Mouse (Mus musculus) neural tube, embryonic 11.5 days (tissue): Measurements from ENCODE around the gene Lrrc3b. TPM values are rescaled to one million over a fixed set of nuclear protein-coding genes. Genes with fewer than 3 reads are reported as not detected.

Source experiments
- ATAC-seq: fragments of 200-750 bp; cut with Nextera tagmentation; 2 replicates; pipeline ENCODE4 v1.8.0; 2017; ENCODE audit warnings: moderate number of reproducible peaks, mild to moderate bottlenecking, moderate TSS enrichment, moderate library complexity; ENCODE audit not compliant: insufficient read depth, low FRiP score, low TSS enrichment
- DNase-seq: peaks from one replicate; pipeline ENCODE4 v3.0.0-alpha.2; 2015; ENCODE audit warnings: low spot score
- H3K27ac ChIP-seq: fragments of 300-500 bp; sonication (generic); 2 replicates; pipeline ENCODE4 v1.5.1; 2014; ENCODE audit warnings: low read depth, mild to moderate bottlenecking, low read length
- H3K27me3 ChIP-seq: fragments of 300-500 bp; sonication (generic); 2 replicates; pipeline ENCODE4 v1.6.1; 2014; ENCODE audit warnings: mild to moderate bottlenecking, low read length, mixed read lengths; ENCODE audit not compliant: control insufficient read depth, insufficient read depth
- H3K36me3 ChIP-seq: fragments of 300-500 bp; sonication (generic); 2 replicates; pipeline ENCODE4 v1.6.1; 2014; ENCODE audit warnings: mild to moderate bottlenecking, low read length, moderate library complexity, mixed read lengths; ENCODE audit not compliant: control insufficient read depth, insufficient read depth
- H3K4me1 ChIP-seq: fragments of 300-500 bp; sonication (generic); 2 replicates; pipeline ENCODE4 v1.6.1; 2014; ENCODE audit warnings: low read length, mixed read lengths; ENCODE audit not compliant: control insufficient read depth, insufficient read depth
- H3K4me2 ChIP-seq: fragments of 300-500 bp; sonication (generic); 2 replicates; pipeline ENCODE4 v1.6.1; 2014; ENCODE audit warnings: low read depth, mild to moderate bottlenecking, moderate library complexity
- H3K4me3 ChIP-seq: fragments of 300-500 bp; sonication (generic); 2 replicates; pipeline ENCODE4 v1.5.1; 2014; ENCODE audit warnings: low read depth, low read length
- H3K9ac ChIP-seq: fragments of 300-500 bp; sonication (generic); 2 replicates; pipeline ENCODE4 v1.6.1; 2014; ENCODE audit warnings: mild to moderate bottlenecking, low read length
- H3K9me3 ChIP-seq: fragments of 300-500 bp; sonication (generic); 2 replicates; pipeline ENCODE4 v1.6.1; 2016; ENCODE audit warnings: low read length; ENCODE audit not compliant: control insufficient read depth
- whole genome bisulfite sequencing: fragments of 180-500 bp; shearing (Covaris S2); extraction: QIAGEN DNeasy Blood & Tissue Kit; methylation state at CpG from one replicate; pipeline ENCODE4 v1.1.7; 2014; 5-methylcytosine and 5-hydroxymethylcytosine counted together
- polyA plus RNA-seq: library from polyadenylated mRNA; unstranded; fragments of >200 nt; fragmentation: Nextera tagmentation; extraction: Ambion mirVana; gene quantifications from 2 replicates; pipeline ENCODE4 v1.2.1, GENCODE M21; 2014

The Lrrc3b gene
- 0.82 and 0.93 TPM in 2 replicates for polyA plus RNA-seq

DNA sequence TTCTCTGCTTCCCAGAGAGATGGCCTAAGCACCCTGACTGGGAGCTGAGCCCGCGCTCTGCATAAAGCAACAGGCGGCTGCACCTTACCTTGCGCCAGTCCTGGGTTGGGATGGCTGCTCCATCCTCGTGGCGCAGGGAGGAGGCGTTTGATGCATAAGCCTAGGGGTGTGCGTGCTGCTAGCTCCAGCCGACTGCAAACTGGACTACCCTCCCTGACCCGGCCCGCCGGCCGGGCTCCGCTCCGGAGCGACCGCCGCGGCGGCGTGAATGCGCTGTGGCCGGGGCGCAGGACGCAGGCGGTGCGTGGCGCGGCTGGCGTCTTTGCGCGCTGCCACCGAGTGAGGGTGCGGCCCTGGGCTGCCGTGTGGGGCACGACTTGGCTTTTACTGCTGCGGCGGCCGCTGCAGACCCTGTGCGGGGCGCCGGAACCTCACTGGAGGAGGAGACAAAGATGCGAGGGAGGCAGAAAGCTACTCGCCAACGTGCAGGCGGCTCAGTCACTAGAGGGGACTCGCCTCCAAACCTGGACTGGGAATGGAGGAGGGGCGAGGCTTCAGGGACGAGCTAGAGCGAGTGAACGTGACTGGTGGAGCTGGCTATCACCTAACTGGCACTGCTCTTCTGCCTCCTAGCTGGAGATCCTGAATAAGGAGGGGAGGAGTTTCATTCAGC lies at the start of gene Lrrc3b:
Gene Lrrc3b (minus strand): TSS at position 503 of the 673 bp plus-strand sequence.
- no peaks in the 10 kb centered on the region for H3K36me3 ChIP-seq
- H3K9ac ChIP-seq, result peak within 1 kb of the TSS; percentile 57
- WGBS, result 0% methylated on average over 44 of the region's 51 CpGs
- DNase-seq (peak; percentile 66), ATAC-seq (peak; percentile 77)
- peak within 1 kb of the TSS; percentile 89 for H3K4me2 ChIP-seq
- no peaks in the 10 kb centered on the region for H3K4me1 ChIP-seq
- H3K27me3 ChIP-seq, result peaks cover 15% of the 10 kb centered on the region
- H3K9me3 ChIP-seq, result no peaks in the 10 kb centered on the region
- peak within 1 kb of the TSS; percentile 51 for H3K4me3 ChIP-seq
- H3K27ac ChIP-seq, result no peak within 1 kb of the TSS

GRCm38 (mm10) chr14:15477668-15478067 lies 38.9 kb upstream of the Lrrc3b start:
- no peaks in the 10 kb centered on the region for H3K36me3 ChIP-seq
- ATAC-seq (no peak), DNase-seq (no peak)
- H3K4me2 ChIP-seq, result no peak overlapping the region
- H3K27ac ChIP-seq, result no peak overlapping the region
- H3K4me3 ChIP-seq, result no peak overlapping the region
- no peaks in the 10 kb centered on the region for H3K27me3 ChIP-seq
- no peaks in the 10 kb centered on the region for H3K9me3 ChIP-seq
- no peak overlapping the region for H3K9ac ChIP-seq
- H3K4me1 ChIP-seq, result no peaks in the 10 kb centered on the region

GRCm38 (mm10) chr14:15438096-15438484 lies 697 bp downstream of the Lrrc3b start:
- Histone ChIP-seq H3K27ac (no peak overlapping the region), H3K4me3 (peak overlapping the region; percentile 51), H3K9me3 (no peaks in the 10 kb centered on the region), H3K27me3 (peaks cover 15% of the 10 kb centered on the region), H3K4me2 (peak overlapping the region; percentile 89), H3K36me3 (no peaks in the 10 kb centered on the region), H3K4me1 (no peaks in the 10 kb centered on the region), H3K9ac (peak overlapping the region; percentile 57; the same call in 1 of the 2 replicates)
- under 1% methylated on average over 11 of the region's 11 CpGs for WGBS
- DNase-seq (peak; percentile 19), ATAC-seq (no peak)

GRCm38 (mm10) chr14:15437501-15437941 lies 1.3 kb downstream of the Lrrc3b start:
- no peaks in the 10 kb centered on the region for H3K9me3 ChIP-seq
- no peak overlapping the region for H3K27ac ChIP-seq
- peak overlapping the region; percentile 51 for H3K4me3 ChIP-seq
- ATAC-seq (no peak), DNase-seq (no peak)
- no peak overlapping the region for H3K9ac ChIP-seq
- H3K36me3 ChIP-seq, result no peaks in the 10 kb centered on the region
- 4% methylated on average over 15 of the region's 15 CpGs for WGBS
- H3K4me1 ChIP-seq, result no peaks in the 10 kb centered on the region
- peaks cover 15% of the 10 kb centered on the region for H3K27me3 ChIP-seq
- peak overlapping the region; percentile 89 for H3K4me2 ChIP-seq

- no peak overlapping the region for H3K4me2 ChIP-seq
- no peak overlapping the region for H3K4me3 ChIP-seq
- ATAC-seq (no peak), DNase-seq (no peak)
- peaks cover 15% of the 10 kb centered on the region for H3K27me3 ChIP-seq
- no peaks in the 10 kb centered on the region for H3K9me3 ChIP-seq
- H3K4me1 ChIP-seq, result no peaks in the 10 kb centered on the region
- no peak overlapping the region for H3K27ac ChIP-seq
- WGBS, result 54% methylated on average over 4 of the region's 4 CpGs
- H3K36me3 ChIP-seq, result no peaks in the 10 kb centered on the region
- H3K9ac ChIP-seq, result no peak overlapping the region
These were observed 1.7 kb downstream of the Lrrc3b start for GRCm38 (mm10) chr14:15437046-15437445.

- WGBS, result 87% methylated on average over 4 of the region's 4 CpGs
- Histone ChIP-seq H3K36me3 (no peaks in the 10 kb centered on the region), H3K9ac (no peak overlapping the region), H3K9me3 (no peaks in the 10 kb centered on the region), H3K27me3 (peaks cover 15% of the 10 kb centered on the region), H3K4me2 (no peak overlapping the region), H3K4me3 (no peak overlapping the region), H3K4me1 (no peaks in the 10 kb centered on the region), H3K27ac (no peak overlapping the region)
- no peak for DNase-seq
- ATAC-seq, result no peak
These were observed 2.2 kb downstream of the Lrrc3b start for GRCm38 (mm10) chr14:15436586-15436985.

GRCm38 (mm10) chr14:15432396-15432795 lies 6.4 kb downstream of the Lrrc3b start:
- Histone ChIP-seq H3K9me3 (no peaks in the 10 kb centered on the region), H3K27ac (no peak overlapping the region), H3K27me3 (no peaks in the 10 kb centered on the region; the same call in 1 of the 2 replicates), H3K4me3 (no peak overlapping the region), H3K4me2 (no peak overlapping the region), H3K4me1 (no peaks in the 10 kb centered on the region), H3K9ac (no peak overlapping the region), H3K36me3 (no peaks in the 10 kb centered on the region)
- ATAC-seq (no peak), DNase-seq (no peak)
- WGBS, result 78% methylated on average over 1 of the region's 1 CpGs

DNA sequence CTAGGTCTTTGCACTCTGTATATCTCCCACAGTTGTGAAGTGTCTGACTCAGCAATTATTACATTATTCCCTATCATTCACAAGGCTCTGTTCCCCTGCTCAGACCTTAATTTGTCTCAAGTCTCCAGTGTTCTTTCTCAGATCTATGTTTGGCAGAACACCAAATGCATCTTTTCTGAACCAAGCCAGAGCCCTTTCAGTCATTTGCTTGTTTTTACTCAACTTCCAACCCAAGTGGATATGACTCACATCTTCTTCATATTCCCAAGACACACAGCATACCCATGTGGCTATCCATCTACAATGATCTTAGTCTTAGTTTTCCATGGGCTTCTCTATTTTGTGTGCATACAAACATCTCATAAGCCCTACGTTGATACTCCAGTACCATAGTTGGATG lies 17.2 kb downstream of the Lrrc3b start:
- Histone ChIP-seq H3K9ac (no peak overlapping the region), H3K4me1 (no peaks in the 10 kb centered on the region), H3K27ac (no peak overlapping the region), H3K36me3 (no peaks in the 10 kb centered on the region), H3K4me3 (no peak overlapping the region), H3K4me2 (no peak overlapping the region), H3K9me3 (no peaks in the 10 kb centered on the region), H3K27me3 (no peaks in the 10 kb centered on the region)
- WGBS, result 85% methylated on average over 1 of the region's 1 CpGs
- DNase-seq (no peak), ATAC-seq (no peak)
